Mouse (Mus musculus): ENCODE results near the gene Spta1.

Gene Spta1

DNA sequence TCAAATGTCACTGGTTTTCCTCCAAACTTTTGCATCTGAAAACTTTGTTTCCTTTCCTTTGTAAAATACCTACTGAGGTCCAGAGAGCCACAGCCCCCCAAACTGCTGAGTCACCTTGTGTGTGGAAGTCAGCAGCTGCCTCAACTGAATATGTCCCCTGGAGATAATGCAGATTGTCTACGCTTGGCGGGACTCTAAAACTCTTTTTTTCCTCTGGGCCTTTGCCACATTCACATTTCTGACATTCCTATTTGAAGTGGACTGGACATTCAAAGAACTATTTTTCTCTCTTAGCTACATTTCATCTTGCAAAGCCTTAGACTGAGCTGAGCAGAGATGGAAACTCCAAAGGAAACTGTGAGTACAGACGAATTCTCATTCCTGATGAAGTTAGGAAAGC is at the start of gene Spta1:
Gene Spta1, plus strand, starts transcription at position 172 of the 400 bp plus-strand sequence.
- no peak for DNase-seq (ENCODE audit: low spot score in 2 of 2)

DNA sequence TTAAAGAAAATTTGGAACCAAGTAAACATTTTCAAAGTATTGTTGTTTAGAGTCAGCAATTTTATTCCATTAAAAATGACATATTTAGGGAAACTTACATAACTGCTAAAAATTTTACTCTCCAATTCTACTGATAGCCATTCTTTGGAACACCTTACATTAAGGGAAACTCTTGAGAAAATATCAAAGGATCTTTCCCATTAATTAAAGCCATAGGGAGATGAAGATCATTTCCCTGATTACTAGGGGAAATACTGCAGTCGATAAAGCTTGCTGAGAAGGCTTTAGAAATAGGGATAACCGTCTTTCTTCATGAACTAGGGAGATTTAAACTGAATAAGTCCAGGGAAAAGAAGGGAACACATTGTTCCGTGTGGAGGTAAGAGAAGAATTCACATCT is 41.4 kb upstream of the Spta1 start, which contains the start of gene Olfr424:
Gene Olfr424, plus strand, starts transcription at position 301 of the 400 bp plus-strand sequence.
- DNase-seq (ENCODE audit: low spot score in 2 of 2): no peak

DNA sequence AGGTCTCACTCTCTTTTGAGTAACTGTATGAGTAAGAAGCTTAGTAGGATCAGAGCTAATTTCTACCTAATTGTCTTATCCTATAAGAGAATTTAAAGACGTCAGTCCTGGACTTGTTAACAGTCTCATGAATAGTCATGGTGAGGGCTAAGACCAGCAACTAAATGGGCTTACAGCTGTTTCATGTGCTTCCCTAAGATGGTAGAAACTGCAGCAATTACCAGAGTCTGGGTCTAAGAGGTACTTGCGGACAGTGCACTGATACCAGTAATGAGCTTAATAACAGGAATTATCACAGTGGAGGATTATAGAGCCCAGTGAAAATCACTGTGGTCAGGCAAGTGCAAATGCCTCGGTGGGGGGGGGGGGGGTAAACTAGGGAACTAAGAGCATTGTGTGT is 40.6 kb upstream of the Spta1 start:
- DNase-seq (ENCODE audit: low spot score in 2 of 2): no peak

DNA sequence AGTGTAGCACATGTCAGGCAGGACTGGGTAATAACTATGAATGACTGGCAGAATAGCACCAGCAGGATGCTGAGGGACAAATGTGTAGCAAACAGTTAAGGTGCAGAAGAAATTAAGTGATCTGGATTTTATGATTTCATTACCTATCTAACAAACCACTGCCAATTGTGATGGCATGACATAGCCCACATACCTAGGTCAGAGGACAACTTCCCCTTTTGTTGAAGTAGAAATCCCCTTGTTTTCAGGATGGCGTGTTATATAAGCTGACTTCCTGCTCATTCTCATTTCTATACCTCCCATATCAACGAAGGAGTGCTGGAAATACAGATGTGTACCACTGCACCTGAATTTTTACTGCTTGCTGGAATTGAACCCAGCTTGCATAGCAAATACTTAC is 31.2 kb upstream of the Spta1 start:
- no peak for DNase-seq (ENCODE audit: low spot score in 2 of 2)

- no peak for DNase-seq (ENCODE audit: low spot score in 2 of 2)
These were observed 25.9 kb upstream of the Spta1 start for GRCm38 (mm10) chr1:174146696-174147095.

GRCm38 (mm10) chr1:174149289-174149688 is 23.3 kb upstream of the Spta1 start:
- no peak for DNase-seq (ENCODE audit: low spot score in 2 of 2)

DNA sequence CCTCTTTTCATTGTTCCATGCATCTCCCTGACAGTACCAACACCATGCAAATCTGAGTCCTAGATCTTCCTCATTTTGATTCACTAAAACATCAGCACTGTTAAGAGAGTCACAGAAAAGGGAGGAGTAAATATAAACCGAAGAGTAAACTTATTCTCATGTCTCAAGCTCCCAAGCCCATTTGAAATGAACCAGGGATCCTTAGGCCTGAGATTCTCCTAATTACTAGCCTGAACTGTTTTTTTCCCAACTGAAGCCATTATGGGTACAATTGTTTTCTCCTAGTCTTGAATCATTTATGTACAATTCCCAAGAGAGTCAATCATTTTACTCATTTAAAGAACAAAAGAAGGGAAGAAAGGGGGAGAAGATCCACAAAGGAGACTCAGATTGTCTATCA is 17.2 kb upstream of the Spta1 start, which contains the start of gene Olfr420:
Gene Olfr420, plus strand, starts transcription at position 301 of the 400 bp plus-strand sequence.
- no peak for DNase-seq (ENCODE audit: low spot score in 2 of 2)

DNA sequence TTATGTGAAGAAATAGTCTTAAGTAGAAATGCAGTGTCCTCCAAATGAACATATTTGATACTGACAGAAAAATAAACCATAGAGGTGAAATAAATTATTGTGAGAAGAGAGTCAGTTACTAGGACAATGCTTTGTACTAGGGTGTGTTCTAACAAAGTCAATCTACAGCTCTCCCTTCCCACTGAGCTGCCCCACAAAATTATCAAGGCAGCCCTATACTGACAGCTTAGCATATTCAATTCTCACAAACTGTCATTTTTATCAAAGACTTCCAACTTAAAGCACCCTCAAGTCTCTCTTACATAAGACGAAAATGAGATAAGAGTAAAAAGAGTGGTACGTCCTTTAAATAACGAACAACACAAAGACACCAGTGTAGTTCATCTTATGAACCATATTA is 15.0 kb upstream of the Spta1 start:
- DNase-seq (ENCODE audit: low spot score in 2 of 2): no peak

GRCm38 (mm10) chr1:174158512-174158911 is 14.1 kb upstream of the Spta1 start:
- no peak for DNase-seq (ENCODE audit: low spot score in 2 of 2)

DNA sequence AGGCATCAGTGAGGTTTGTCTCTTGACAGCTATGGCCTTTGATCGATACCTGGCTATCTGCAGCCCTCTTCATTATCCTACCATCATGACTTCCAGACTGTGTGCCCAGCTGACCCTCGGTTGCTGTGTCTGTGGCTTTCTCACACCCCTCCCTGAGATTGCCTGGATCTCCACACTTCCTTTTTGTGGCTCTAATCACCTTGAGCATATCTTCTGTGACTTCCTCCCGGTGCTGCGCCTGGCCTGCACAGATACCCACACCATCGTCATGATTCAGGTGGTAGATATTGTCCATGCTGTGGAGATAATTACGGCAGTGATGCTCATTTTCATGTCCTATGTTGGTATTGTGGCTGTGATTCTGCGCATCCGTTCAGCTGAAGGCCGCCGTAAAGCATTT is 13.5 kb upstream of the Spta1 start:
- DNase-seq (ENCODE audit: low spot score in 2 of 2): no peak

DNA sequence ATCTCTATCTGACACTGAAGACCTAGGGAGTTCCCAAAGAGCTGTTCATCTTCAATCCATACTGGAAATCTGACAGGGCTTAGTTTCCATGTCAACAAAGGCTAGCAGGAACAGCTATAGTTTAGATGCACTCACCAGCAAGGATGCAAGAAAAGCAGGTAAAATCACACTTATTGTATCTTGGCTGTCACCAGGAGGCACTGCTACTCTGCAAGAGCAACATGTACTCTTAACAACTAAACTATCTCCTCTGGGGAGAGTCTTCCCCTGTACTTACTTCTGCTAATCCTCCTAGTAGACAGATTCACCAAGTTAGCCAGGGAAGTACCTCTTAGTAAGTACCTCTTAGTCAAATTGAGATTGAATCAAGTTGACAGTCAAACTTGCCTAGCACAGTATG is 3.6 kb upstream of the Spta1 start:
- DNase-seq (ENCODE audit: low spot score in 2 of 2): no peak

DNA sequence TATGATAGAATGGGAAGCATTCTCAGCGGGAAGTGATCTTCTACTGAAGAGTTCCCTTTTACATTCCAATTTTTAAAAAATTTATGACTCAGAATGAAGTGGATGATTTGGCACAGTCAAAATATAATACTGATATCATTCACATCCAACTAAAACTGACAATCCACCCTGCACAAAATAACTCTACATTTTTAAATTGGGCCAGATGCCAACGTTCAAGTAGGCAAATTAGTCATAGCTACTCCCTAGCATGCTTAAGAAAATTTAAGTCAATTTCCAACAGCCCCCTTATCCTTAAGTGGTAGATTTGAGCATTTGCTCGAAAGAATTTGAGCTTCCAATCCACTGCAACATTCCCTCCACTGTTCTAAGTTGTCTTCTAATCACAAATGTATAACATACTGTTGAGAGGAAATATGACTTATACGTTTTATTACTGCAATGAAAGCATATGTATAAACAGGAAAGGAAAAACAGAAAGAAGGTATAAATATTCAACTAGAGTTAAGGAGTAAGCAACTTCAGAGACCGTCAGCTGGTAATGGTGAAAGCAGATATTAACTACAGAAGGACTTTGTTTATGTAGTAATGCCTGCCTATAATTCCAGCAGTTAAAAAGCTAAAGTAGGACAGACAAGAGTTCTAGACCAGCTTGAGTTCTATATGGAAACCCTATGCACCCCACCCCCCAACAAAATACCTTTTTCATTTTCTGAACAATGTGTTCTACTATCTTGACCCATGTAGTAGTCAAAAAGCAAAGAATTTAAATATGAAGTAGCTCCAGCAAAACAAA is 1.7 kb upstream of the Spta1 start:
- DNase-seq (ENCODE audit: low spot score in 2 of 2): no peak

GRCm38 (mm10) chr1:174171537-174171936 is 1.0 kb upstream of the Spta1 start:
- no peak for DNase-seq (ENCODE audit: low spot score in 2 of 2)

DNA sequence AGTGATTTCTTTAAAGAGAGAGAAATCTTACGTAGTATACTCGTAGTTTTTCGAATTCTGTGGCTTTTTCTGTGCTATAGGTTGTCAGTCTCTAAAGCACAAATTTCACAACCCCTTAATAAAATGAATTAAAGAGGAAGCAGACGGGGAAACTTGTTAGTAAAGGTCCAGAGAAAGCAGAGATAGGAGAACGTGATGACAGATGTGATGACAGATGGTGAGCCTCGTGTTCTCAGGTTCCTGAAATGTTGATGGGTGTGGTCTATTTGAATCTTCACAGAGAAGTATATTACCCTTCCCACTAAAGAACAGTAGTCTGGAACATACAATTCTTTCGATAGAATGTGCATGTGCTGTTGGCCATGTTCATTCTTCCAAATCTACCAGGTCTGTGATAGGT is 32.1 kb downstream of the Spta1 start:
- no peak for DNase-seq (ENCODE audit: low spot score in 2 of 2)

- no peak for DNase-seq (ENCODE audit: low spot score in 2 of 2)
These were observed 39.7 kb downstream of the Spta1 start for GRCm38 (mm10) chr1:174212286-174212685.

DNA sequence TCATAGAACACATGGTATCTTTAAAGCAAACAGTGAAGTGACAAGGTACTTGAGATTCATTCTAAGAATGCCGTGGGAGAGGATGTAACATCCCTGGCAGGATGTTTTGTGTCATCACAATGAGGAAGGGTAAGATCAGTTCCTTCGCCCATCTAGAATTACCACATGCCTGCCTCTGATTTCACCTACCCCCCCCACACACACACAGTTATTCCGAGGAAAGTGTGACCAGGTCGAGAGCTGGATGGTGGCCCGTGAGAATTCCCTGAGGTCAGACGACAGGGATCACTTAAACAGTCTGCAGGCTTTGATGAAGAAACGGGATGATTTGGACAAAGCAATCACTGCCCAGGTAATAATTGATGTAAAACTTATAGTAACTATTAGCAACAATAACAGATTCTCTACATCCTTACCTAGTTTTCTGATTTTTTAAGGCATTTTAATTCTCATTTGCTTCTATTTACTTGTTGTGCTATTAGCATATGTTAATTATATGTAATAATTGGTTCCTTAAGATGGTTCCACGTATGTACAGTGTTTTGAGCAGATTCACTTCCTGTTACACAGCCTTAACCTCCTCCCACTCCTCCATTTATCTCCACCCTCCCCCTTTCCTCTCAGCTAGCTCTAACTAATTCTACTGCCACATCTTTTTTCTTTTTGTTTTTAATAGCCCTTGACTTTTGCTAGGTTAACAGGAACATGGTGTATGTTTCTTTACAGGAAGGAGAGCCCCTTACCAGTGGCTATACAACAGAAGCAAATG is 42.9 kb downstream of the Spta1 start:
- no peak for DNase-seq (ENCODE audit: low spot score in 2 of 2)

DNA sequence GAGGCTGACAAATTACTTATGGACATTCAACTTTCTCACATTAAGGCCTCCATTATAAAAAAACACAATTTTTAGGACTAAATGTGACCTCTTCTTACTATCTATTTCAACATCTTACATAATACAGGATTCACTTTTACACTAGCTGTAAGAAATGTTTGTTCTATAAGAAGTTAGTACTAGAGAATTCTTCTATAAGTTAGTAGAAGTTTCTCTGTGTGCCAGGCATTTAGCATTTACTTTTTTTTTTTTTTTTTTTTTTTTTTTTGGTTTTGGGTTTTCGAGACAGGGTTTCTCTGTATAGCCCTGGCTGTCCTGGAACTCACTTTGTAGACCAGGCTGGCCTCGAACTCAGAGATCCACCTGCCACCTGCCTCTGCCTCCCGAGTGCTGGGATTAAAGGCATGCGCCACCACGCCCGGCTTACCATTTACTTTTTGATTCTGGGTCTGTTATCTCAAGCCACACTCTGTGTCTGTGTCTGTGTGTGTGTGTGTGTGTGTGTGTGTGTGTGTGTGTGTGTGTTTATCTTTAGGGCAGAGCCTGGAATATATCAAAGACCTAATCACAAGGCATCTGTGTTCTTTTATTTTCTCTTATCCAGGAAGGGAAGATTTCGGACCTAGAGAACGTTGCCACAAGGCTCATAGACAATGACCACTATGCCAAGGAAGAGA is 44.1 kb downstream of the Spta1 start:
- DNase-seq (ENCODE audit: low spot score in 2 of 2): no peak

- no peak for DNase-seq (ENCODE audit: low spot score in 2 of 2)
These were observed 67.3 kb downstream of the Spta1 start for GRCm38 (mm10) chr1:174239916-174240315.

GRCm38 (mm10) chr1:174244621-174245020 is 72.0 kb downstream of the Spta1 start:
- DNase-seq (ENCODE audit: low spot score in 2 of 2): no peak

- DNase-seq (ENCODE audit: low spot score in 2 of 2): no peak
These were observed 73.5 kb downstream of the Spta1 start for GRCm38 (mm10) chr1:174246080-174246479.

GRCm38 (mm10) chr1:174247170-174247569 is 74.6 kb downstream of the Spta1 start:
- DNase-seq (ENCODE audit: low spot score in 2 of 2): no peak

GRCm38 (mm10) chr1:174250376-174250775 is 77.8 kb downstream of the Spta1 start:
- DNase-seq (ENCODE audit: low spot score in 2 of 2): no peak

All from natural killer cell, adult 2 months (primary cell).